Mouse (Mus musculus) layer of hippocampus, postnatal 10 days (tissue): ENCODE data around the gene Med20. TPM values are rescaled to one million over a fixed set of nuclear protein-coding genes. Genes with fewer than 3 reads are reported as not detected.

Experiments used
- DNase-seq, 2 experiments: peaks; one replicate each; pipeline ENCODE4 v3.0.0; 2021; ENCODE audit warnings: low spot score in 2 of 2
- long read RNA-seq: library from polyadenylated mRNA; stranded (forward); transcript quantifications from one replicate; pipeline ENCODE4 v2.0.0, GENCODE M21; 2023
- total RNA-seq, 2 experiments: library from RNA; stranded (reverse); gene quantifications; 2 replicates each; pipeline ENCODE4 v1.2.3; 2021

Med20 gene
- 10 to 100 TPM; 23.9 to 24.8 TPM for total RNA-seq
- long read RNA-seq, full-length matches to known transcripts = 22 of 27 reads
- long read RNA-seq, partial matches to known transcripts = 1 of 27 reads
- long read RNA-seq, other reads (novel, unspliced or antisense) = 4 of 27 reads

DNA sequence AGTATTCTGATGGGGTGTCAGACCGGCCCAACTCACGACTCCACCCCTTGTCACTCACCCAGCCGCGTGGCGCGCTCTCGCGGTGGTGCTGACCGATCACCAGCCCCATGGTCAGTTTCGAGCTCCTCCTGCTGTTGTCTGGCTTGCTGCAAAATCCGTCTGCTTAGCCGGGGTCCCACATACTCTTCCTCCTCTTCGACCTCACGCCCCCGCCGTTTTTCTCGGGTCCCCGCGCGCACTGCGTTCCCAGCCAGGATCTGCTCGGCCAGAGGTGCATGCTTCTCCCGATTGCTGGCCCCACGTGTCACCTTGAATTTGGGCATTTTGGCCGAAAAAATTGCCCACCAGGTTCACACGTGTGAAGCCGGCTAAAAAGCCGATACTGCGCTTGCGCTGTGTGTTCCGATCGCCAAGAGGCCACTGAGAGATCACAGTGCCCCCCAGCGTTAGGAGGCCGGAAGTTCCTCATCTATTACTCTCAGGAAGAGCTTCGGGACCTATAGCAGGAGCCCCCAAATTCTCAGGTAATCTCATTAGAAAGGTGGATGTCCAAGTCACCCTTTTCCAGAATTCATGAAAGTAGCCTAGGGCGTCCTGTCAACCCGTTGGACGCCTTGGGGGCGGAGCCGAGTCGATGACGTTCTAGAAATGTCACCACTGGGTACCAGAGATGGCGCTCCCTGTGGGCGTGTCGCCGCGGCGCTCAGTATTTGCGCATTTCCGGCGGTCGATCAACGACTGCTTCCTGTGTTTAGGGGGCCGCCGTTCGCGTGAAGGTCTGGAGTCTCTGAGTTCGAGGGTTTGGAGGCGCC, at the start of gene Med20, which contains the start of the genes Bysl and Gm20517:
Gene Med20 (plus strand): TSS at position 734 of the 812 bp plus-strand sequence.
Gene Bysl (minus strand): TSS at position 644 of the 812 bp plus-strand sequence.
Gene Gm20517 (plus strand): TSS at position 741 of the 812 bp plus-strand sequence.
- peak; percentile 97 for DNase-seq

- no peak for DNase-seq
Observed at GRCm38 (mm10) chr17:47562875-47563274, 48.5 kb upstream of the Med20 start.

- DNase-seq = no peak
Observed at GRCm38 (mm10) chr17:47564612-47565011, 46.8 kb upstream of the Med20 start.

GRCm38 (mm10) chr17:47566133-47566532, 45.2 kb upstream of the Med20 start:
- DNase-seq = no peak

GRCm38 (mm10) chr17:47567271-47567670, 44.1 kb upstream of the Med20 start:
- no peak for DNase-seq

DNA sequence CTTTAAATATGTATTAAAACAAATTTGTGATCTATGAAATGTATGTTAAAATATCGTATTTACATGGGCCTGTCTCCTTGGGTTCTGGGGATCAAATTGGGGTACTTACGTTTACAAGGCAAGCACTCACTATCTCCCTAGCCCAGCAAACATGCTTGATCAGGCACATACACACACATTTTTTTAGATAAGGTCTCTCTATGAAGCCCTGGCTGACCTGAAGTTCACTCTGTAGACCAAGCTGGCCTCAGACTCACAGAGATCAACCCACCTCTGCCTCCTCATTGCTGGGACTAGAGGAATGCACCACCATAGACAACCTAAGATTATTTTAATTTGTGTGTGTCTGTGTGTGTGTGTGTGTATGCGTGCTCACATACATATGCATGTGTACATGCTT, 43.0 kb upstream of the Med20 start:
- no peak for DNase-seq

GRCm38 (mm10) chr17:47568951-47569527, 42.3 kb upstream of the Med20 start:
- DNase-seq = no peak

DNA sequence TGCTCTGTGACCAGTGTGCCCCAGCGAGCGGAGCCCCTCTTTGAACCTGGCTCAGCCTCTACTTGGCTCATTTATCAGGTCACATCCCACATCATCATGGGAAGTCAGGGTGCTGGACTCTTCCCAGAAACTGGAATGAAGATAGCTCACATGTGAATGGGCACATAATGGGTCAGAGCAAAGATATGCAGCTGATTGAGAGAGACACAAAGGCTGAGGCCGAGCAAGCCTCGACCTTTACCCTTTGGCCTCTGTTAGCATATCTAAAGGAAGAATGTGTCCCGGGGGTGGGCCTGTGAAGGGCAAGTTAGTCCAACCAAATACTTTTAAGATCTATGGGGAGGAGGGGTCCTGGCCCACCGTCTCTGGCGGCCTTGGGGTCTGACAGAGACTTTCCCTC, 39.8 kb upstream of the Med20 start:
- DNase-seq = no peak

DNA sequence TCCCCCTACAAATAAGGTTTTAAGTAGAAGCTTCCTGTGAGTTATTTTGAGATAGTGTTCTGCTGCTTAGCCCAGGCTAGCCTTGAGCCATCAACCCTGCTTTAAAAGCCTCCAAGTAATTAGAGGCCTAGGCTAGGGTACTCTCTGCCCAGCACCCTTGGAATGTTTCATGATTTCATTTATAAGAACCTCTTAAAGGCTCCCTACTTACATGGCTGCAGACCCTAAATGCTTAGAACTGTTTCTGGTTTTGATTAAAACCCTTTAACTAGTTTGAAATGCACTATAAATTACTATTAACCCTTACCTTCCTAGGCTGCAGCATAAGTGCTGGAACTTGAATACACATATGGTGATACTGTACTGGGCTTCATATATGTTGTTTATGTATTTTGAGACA, 38.9 kb upstream of the Med20 start:
- DNase-seq = no peak

DNA sequence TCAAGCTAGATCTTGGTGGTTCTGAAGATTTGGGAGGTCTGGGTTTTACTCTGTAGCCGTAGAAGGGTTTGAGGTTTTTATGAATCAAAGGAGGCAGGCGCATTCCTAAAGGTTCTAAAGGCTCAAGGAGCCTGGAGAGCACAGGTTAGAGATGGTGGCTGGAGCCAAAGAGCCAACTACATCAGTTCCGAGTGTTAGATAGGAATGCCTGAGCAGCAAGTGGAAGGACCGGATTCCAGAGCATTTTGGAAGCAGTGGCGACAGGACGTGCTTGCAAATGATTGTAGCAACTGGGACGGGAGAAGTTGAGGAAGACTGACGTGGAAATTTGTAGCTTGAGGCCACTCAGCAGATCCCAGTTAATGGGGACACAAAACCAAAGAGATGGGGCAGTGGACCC, 37.4 kb upstream of the Med20 start:
- no peak for DNase-seq

DNA sequence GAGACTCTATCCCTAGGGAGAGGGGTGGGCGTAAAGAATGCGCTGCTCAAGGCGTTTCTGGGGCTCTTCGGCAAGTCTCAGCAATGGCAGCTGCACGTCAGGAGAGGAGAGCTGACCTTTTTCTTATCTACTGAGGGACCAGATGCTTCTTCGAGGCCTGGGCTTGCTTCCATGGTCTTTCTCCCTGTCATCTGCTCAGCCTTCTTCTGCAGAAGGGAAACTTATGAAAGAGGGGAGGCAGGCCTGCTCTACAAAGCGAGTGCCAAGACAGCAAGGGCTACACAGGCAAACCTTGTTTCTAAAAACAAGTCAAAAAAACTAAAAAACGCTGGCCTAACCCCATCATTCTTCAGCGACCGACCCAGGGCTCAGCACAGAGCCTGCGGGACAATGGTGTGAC, 36.6 kb upstream of the Med20 start:
- DNase-seq = peak in 1 of 2 experiments; percentile 12

DNA sequence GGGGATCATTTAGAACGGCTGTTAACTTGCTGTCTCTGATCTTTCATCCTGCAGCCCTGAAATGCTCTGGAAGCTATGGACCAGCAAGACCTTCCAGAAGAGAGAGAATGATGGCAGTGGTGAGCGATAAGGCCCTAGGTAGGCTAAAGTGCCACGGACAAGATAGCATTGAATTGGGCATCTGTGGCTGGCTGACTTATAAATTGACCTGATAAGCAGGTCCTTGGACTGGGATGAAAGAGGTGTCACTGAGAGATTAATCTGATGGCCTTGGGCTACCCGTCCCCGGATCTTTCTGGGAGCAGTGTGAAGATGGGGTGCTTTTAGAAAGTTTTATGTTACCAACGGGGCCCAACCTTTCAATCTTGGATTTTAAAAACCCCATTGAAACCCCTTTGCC, 32.7 kb upstream of the Med20 start:
- no peak for DNase-seq

DNA sequence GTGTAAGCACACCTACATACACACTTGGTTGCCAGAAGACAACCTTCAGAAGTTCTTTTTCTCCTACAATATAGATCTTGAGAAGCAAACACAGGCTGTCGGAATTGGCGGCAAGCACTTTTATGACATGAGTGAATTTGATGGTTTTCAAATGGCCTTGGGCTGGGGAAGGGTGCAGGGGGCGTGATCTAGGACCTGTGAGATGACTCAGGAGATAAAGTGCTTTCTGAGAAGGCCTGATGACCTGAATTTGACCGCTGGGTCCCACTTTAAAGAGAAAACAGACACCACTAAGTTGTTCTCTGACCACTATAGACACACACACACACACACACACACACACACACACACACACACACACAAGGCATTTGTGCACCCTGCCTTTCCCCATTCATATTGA, 30.4 kb upstream of the Med20 start:
- DNase-seq = no peak

DNA sequence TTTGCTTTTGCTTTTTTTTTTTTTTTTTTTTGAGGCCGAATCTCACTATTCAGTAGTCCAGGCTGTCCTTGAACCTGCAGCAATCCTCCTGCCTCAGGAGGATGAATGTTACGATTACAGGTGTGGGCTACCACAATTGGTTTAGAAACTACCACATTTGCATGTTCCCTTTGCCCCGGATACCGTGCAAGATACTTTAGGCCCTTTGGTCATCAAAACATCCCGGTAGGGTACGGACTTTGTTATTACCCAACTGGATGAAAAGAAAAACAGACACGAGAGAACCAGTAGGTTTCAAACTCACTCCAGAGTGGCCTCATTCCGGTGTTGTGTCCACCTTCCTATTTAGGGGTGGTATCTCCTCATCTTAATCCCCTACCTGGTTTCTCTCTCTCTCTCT, 22.9 kb upstream of the Med20 start:
- DNase-seq = no peak

- no peak for DNase-seq
Observed at GRCm38 (mm10) chr17:47591073-47591472, 20.3 kb upstream of the Med20 start.

DNA sequence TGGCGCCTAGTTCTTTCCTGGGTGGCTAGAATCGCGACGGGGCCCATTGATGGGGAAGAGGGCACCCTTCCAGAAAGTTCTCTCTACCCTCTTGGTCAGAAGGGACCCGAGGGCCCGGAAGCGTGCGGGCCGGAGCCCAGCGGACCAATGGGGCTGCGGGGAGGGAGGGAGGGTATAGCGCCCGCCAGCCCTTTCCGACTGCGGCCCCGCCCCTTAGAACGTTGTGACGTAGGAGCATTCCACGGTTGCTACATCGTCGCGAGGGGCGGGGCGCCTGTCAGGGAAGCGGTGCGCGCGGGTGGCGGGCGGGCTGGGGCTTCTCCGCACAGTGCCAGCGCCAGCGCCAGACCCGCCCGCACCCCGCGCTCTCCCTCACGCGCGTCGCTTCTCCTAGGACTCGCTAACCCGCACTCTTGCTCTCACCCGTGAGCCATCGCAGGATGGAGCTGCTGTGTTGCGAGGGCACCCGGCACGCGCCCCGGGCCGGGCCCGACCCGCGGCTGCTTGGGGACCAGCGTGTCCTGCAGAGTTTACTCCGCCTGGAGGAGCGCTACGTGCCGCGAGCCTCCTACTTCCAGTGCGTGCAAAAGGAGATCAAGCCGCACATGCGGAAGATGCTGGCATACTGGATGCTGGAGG, 18.0 kb upstream of the Med20 start:
- peak; percentile 90 to 93 for DNase-seq

DNA sequence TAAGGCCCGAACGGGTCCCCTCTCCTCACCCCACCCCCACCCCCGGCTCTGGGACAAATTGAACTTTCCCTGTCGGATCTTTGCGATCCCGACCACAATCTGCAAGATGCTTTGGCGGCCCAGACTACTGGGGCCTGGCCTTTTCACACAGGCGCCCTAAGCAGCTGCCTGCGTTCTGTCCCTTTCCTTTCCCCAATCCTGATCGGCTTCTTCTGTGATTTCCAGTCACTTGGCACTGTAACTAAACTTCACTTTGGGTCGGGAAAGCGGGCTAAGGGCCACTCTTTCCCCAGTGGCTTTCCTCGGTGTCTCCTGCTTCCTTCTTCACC, 17.6 kb upstream of the Med20 start:
- peak in 1 of 2 experiments; percentile 50 for DNase-seq

DNA sequence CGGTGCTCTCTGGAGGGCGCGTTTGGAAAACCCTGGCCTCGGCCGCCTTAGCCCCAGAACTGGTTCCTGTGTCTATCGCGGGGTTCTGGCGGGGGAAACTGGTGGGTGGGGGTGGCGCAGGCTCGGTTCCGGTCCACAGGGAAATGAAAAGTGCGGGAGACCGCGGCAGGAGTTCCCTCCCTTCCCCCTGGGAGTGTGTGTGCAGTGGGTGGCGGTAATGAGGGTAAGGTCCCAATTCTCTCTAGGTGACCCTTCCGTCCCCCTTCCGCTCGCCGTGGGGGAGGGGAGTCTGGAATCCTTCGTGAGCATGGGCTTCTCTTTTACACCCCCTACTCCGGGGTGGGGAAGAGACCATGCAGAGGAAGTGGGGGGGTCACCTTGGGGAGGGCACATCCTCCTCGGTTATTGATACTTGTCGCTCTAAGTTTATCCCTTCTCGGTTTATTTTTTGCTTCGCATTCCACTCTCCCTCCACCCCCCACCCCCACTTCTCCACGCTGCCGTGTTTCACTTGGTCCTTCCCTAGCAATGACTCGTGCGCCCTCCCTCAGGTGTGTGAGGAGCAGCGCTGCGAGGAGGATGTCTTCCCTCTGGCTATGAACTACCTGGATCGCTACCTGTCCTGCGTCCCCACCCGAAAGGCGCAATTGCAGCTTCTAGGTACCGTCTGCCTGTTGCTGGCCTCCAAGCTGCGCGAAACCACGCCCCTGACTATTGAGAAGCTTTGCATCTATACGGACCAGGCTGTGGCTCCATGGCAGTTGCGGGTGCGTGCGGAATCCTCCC, 17.0 kb upstream of the Med20 start:
- no peak for DNase-seq

GRCm38 (mm10) chr17:47594969-47595247, 16.5 kb upstream of the Med20 start:
- DNase-seq = no peak

DNA sequence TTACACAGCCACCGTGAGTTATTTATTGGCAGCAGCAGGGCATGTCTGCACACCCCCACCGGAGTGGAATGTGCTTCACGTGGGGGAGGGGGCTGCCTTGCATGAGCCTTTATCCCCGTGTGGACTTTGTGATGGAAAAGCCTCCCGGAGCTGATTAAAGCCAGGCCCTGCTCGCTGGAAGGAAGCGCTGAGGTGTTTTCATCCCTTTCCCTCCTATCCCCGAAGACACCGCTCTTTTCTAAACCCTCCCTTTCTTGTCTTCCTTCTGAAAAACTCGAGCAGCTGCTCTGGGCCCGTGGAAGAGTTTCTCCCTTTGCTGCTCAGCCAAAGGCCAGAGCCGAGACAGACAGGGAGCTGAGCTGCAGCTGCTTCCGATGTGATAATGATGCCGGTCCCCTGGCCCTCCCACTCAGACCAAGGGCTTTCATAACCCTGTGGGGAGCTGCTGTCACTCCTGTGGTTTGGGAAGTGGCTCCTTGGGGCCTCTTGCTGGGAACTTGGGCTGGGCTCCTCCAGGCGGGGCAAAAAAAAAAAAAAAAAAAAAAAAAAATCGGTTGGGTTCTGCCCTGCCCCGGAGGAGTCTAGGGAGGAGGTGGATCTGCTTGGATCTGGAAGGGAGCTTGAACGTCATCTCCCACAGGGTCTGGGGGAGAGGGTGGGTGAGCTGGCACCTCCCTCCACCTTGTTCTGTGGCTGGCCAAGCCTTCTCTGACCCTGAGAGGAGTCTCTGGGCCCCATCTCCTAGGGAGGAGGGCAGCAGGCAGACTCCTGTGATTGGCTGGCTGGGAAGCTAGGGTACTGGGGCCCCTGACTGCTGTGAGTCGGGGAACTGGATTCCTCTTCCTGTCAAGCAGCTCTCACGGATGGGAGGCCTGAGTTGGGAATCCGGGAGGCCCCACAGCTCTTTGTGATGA, 15.9 kb upstream of the Med20 start:
- DNase-seq = peak in 1 of 2 experiments; percentile 41
